Mouse (Mus musculus) hindbrain, postnatal 0 days (tissue): ENCODE results near the gene Eef1e1. TPM values are rescaled to one million over a fixed set of nuclear protein-coding genes. Genes with fewer than 3 reads are reported as not detected.
A peak's percentile ranks its signal among the peaks of the same experiment; 100 is the strongest.
"Not testable (repeated sequence)": the region's sequence is repeated elsewhere in the genome, so short reads cannot be mapped to it uniquely, and the experiment has no call there.

Experiments used
- ATAC-seq: fragments of 200-750 bp; cut with Nextera tagmentation; 2 replicates; pipeline ENCODE4 v1.8.0; 2017; ENCODE audit warnings: mild to moderate bottlenecking, moderate TSS enrichment, moderate library complexity
- DNase-seq: peaks from one replicate; pipeline ENCODE4 v3.0.0-alpha.2; 2015; ENCODE audit warnings: low spot score
- H3K27ac ChIP-seq: fragments of 300-500 bp; sonication (generic); 2 replicates; pipeline ENCODE4 v1.5.1; 2014; ENCODE audit warnings: mild to moderate bottlenecking
- H3K27me3 ChIP-seq: fragments of 300-500 bp; sonication (generic); 2 replicates; pipeline ENCODE4 v1.6.1; 2014; ENCODE audit warnings: low read length, mixed read lengths; ENCODE audit not compliant: insufficient read depth
- H3K36me3 ChIP-seq: fragments of 300-500 bp; sonication (generic); 2 replicates; pipeline ENCODE4 v1.6.1; 2014; ENCODE audit warnings: low read length, mixed read lengths; ENCODE audit not compliant: insufficient read depth
- H3K4me1 ChIP-seq: fragments of 300-500 bp; sonication (generic); 2 replicates; pipeline ENCODE4 v1.6.1; 2014; ENCODE audit warnings: antibody characterized with exemption, low read length, mixed read lengths; ENCODE audit not compliant: insufficient read depth
- H3K4me2 ChIP-seq: fragments of 300-500 bp; sonication (generic); 2 replicates; pipeline ENCODE4 v1.6.1; 2014; ENCODE audit warnings: low read depth, mild to moderate bottlenecking, low read length, moderate library complexity, mixed read lengths
- H3K4me3 ChIP-seq: fragments of 300-500 bp; sonication (generic); 2 replicates; pipeline ENCODE4 v1.5.1; 2014; ENCODE audit warnings: low read length
- H3K9ac ChIP-seq: fragments of 300-500 bp; sonication (generic); replicated peaks from 2 replicates; pipeline ENCODE4 v1.6.1; 2014; ENCODE audit warnings: mild to moderate bottlenecking, low read length, moderate library complexity, mixed read lengths
- H3K9me3 ChIP-seq: fragments of 300-500 bp; sonication (generic); 2 replicates; pipeline ENCODE4 v1.6.1; 2016; ENCODE audit warnings: low read length, mixed read lengths
- CTCF ChIP-seq: IDR thresholded peaks from 2 replicates; pipeline ENCODE4 v1.5.1; 2016; ENCODE audit warnings: antibody characterized with exemption, control low read depth, low read depth
- WGBS: fragments of 180-500 bp; shearing (Covaris S2); extraction: QIAGEN DNeasy Blood & Tissue Kit; methylation state at CpG from one replicate; pipeline ENCODE4 v1.1.7; 2014; 5-methylcytosine and 5-hydroxymethylcytosine counted together
- polyA plus RNA-seq: library from polyadenylated mRNA; unstranded; fragments of >200 nt; fragmentation: Nextera tagmentation; extraction: Ambion mirVana; gene quantifications from 2 replicates; pipeline ENCODE4 v1.2.1, GENCODE M21; 2015
- total RNA-seq: library from RNA; depleted of rRNA; stranded (reverse); fragments of >200 nt; gene quantifications from 2 replicates; pipeline ENCODE4 v1.2.3, GENCODE M21; 2014; rRNA removed

Eef1e1 gene
- total RNA-seq (24.5 and 36.6 TPM in 2 replicates), polyA plus RNA-seq (105 and 107 TPM in 2 replicates)

GRCm38 (mm10) chr13:38658528-38659280, at the start of gene Eef1e1:
Gene Eef1e1, minus strand, starts transcription at chr13:38659058.
- peaks cover 5% of the 10 kb centered on the region; the same call in 1 of the 2 replicates for H3K4me1 ChIP-seq
- under 1% methylated on average over 59 of the region's 59 CpGs for WGBS
- no peaks in the 10 kb centered on the region for H3K9me3 ChIP-seq
- peak within 1 kb of the TSS; percentile 72 for H3K4me2 ChIP-seq
- H3K4me3 ChIP-seq: peak within 1 kb of the TSS; percentile 81
- H3K9ac ChIP-seq: peak within 1 kb of the TSS; percentile 75
- DNase-seq (peak; percentile 96), ATAC-seq (peak; percentile 99)
- H3K36me3 ChIP-seq: peaks cover 26% of the 10 kb centered on the region; the same call in 1 of the 2 replicates
- no peaks in the 10 kb centered on the region for H3K27me3 ChIP-seq
- TF ChIP-seq CTCF: peak; percentile 83
- H3K27ac ChIP-seq: peak within 1 kb of the TSS; percentile 88

DNA sequence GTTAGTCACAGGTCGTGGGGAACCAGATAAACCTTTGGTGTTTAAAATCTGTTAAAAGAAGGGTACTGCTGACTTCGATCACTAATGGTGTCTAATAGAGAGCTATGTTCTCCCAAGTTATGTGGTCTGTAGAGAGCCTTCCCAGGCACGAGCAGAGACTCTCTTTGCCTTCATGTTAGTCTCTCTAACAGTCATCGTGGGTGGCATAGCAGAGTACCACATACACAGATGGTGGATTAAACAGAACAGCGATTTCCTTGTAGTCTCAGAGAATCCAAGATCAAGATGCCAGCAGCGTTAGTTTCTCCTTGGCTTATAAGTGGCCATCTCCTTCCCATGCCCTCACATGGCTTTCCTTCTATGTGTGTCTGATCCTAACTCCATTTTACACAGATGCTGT, 32.0 kb upstream of the Eef1e1 start:
- H3K27me3 ChIP-seq: no peaks in the 10 kb centered on the region
- WGBS: 84% methylated on average over 6 of the region's 6 CpGs
- TF ChIP-seq CTCF: no peak
- ATAC-seq (no peak), DNase-seq (no peak)
- H3K4me2 ChIP-seq: no peak overlapping the region
- no peaks in the 10 kb centered on the region for H3K36me3 ChIP-seq
- H3K9me3 ChIP-seq: no peaks in the 10 kb centered on the region
- no peak overlapping the region for H3K9ac ChIP-seq
- H3K27ac ChIP-seq: no peak overlapping the region
- no peaks in the 10 kb centered on the region for H3K4me1 ChIP-seq
- H3K4me3 ChIP-seq: no peak overlapping the region

DNA sequence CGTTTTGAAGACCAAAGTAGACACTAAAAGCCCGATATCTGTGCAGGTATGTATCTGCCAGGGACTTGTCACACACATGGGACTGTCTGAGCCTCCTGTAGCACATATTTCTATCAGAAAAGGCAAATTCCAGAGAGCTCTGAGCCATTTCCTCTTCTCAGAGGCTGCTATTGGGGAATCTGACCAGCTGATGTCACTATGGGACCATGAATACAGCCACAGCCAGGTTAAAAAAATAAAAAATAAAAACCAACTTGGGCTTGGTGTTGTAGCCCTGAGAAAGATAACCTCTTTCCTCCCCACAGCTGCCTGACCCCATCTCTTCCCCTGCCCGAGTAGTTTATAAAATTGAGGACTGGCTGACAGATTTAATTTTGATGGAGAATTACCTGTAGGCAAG, 31.2 kb upstream of the Eef1e1 start:
- peak; percentile 72 for TF ChIP-seq CTCF
- Histone ChIP-seq H3K4me1 (no peaks in the 10 kb centered on the region), H3K4me2 (no peak overlapping the region), H3K36me3 (no peaks in the 10 kb centered on the region), H3K27ac (no peak overlapping the region), H3K27me3 (no peaks in the 10 kb centered on the region), H3K4me3 (no peak overlapping the region), H3K9ac (no peak overlapping the region), H3K9me3 (no peaks in the 10 kb centered on the region)
- 65% methylated on average over 3 of the region's 3 CpGs for WGBS
- peak; percentile 32; the same call in 1 of the 2 replicates for ATAC-seq
- DNase-seq: peak; percentile 74

DNA sequence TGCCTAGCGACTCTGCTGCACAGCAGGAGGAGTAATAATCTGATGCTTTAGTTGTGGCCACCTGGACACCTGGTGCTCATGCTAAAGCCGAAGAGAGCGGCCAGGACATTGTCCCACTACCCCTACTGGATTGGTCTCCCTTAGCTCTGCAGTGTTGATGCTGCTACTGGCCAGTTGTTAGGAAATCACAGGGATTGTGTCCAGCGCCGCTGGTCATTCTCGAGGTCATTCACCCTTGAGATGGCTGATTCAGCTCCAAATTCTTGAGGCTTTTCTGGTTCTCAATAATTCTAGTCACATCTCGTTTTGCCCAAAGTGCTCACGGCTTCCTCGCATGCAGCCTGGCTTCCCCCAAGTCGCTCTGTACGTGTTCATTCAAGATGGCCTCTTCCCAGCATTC, 29.9 kb upstream of the Eef1e1 start:
- H3K9ac ChIP-seq: no peak overlapping the region
- no peaks in the 10 kb centered on the region for H3K4me1 ChIP-seq
- ATAC-seq (no peak), DNase-seq (no peak)
- H3K27me3 ChIP-seq: no peaks in the 10 kb centered on the region
- H3K27ac ChIP-seq: no peak overlapping the region
- H3K9me3 ChIP-seq: no peaks in the 10 kb centered on the region
- 87% methylated on average over 11 of the region's 11 CpGs for WGBS
- no peak overlapping the region for H3K4me2 ChIP-seq
- TF ChIP-seq CTCF: no peak
- no peak overlapping the region for H3K4me3 ChIP-seq
- no peaks in the 10 kb centered on the region for H3K36me3 ChIP-seq

DNA sequence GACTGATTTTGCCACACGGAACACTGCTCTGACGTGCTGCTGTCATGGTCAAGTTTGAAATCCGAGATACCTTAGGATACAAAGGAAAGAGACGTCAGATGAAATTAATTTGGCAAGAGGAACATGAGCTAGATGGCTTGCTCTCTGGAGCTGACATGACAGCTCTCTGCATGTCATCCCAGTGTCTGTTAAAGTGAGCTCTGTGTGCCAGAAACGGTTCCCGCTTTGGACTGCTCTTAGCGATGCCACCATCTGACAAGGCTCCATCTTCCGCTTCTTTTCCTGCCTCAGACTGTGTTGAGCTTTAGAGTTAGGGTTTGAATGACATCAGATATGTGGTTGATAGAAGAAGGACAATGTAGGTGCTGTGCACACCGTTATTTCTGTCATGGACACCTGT, 13.5 kb upstream of the Eef1e1 start:
- ATAC-seq: peak; percentile 66

GRCm38 (mm10) chr13:38671451-38671850, 12.6 kb upstream of the Eef1e1 start:
- H3K4me1 ChIP-seq, H3K4me3 ChIP-seq, DNase-seq, H3K4me2 ChIP-seq, H3K36me3 ChIP-seq, H3K9ac ChIP-seq, H3K9me3 ChIP-seq, H3K27me3 ChIP-seq, H3K27ac ChIP-seq, ATAC-seq: not testable (repeated sequence)
- 65% methylated on average over 6 of the region's 6 CpGs for WGBS

More for the DNA sequence above, 13.5 kb upstream of the Eef1e1 start:
- H3K4me3 ChIP-seq: no peak overlapping the region
- H3K27me3 ChIP-seq: no peaks in the 10 kb centered on the region
- H3K27ac ChIP-seq: no peak overlapping the region
- DNase-seq: peak; percentile 57
- no peak for TF ChIP-seq CTCF
- H3K4me1 ChIP-seq: no peaks in the 10 kb centered on the region
- no peaks in the 10 kb centered on the region for H3K9me3 ChIP-seq
- WGBS: 58% methylated on average over 9 of the region's 9 CpGs
- no peak overlapping the region for H3K4me2 ChIP-seq
- no peak overlapping the region for H3K9ac ChIP-seq
- H3K36me3 ChIP-seq: no peaks in the 10 kb centered on the region

- H3K4me1 ChIP-seq: no peaks in the 10 kb centered on the region
- peak overlapping the region; percentile 48; the same call in 1 of the 2 replicates for H3K27ac ChIP-seq
- H3K4me2 ChIP-seq: no peak overlapping the region
- peak; percentile 77 for ATAC-seq
- no peak overlapping the region for H3K9ac ChIP-seq
- DNase-seq: peak; percentile 58
- no peak for TF ChIP-seq CTCF
- no peak overlapping the region for H3K4me3 ChIP-seq
- no peaks in the 10 kb centered on the region for H3K27me3 ChIP-seq
- H3K9me3 ChIP-seq: no peaks in the 10 kb centered on the region
- no peaks in the 10 kb centered on the region for H3K36me3 ChIP-seq
Observed at GRCm38 (mm10) chr13:38670051-38670450, 11.2 kb upstream of the Eef1e1 start.
